Mouse (Mus musculus) adrenal gland, adult 8-10 months (tissue): ENCODE data around the gene Perm1. TPM values are rescaled to one million over a fixed set of nuclear protein-coding genes. Genes with fewer than 3 reads are reported as not detected.
A peak's percentile ranks its signal among the peaks of the same experiment; 100 is the strongest.

Experiments used
- DNase-seq: peaks from one replicate; pipeline ENCODE4 v3.0.0; 2022
- total RNA-seq, 4 experiments: library from RNA; stranded (reverse); gene quantifications; 2 replicates each; pipeline ENCODE4 v1.2.4; 2022

The Perm1 gene
- total RNA-seq, 4 experiments from 2014 or later: 3.1 to 7.0 (median 5.3) TPM

DNA sequence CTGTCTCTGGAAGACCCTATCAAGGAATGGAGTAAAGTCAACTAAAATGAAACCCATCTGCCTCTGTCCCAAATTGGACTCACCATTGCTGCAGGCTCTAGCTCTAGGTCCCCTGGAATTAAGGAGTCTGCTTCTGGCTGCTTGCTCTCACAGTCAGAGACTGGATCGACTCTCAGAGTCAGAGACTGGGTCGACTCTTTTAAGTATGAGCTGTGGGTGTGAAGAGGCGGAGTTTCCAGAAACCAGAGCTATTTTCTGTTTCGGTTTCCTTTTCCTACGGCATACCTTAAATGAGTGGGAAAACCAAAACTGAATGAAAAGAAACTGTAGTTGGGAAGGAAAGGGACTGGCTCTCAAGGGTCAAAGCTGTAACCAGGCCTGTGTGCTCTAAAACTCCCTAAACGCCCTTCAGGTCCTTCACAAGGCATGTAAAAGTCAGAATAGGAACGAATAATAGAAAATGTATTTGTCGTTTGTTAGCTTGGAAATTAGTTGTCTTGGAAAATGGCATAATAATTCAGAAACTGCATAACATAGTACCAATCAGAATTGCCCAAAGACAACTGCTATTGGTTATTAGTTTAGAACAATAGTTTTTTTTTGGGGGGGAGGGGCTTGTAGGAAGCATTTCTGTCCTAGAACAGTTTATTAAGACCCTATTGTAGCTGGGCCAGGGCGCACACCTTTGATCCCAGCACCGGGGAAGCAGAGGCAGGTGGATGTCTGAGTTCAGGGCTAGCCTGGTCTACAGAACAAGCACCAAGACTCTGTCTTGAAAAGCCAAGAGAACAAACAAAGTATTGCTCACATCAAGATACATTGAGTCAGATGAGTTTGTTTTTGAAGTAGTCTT, 14.8 kb upstream of the Perm1 start, which contains the start of gene Isg15:
TSS of gene Isg15 (minus strand) at position 196 of the 853 bp plus-strand sequence.
- no peak for DNase-seq

DNA sequence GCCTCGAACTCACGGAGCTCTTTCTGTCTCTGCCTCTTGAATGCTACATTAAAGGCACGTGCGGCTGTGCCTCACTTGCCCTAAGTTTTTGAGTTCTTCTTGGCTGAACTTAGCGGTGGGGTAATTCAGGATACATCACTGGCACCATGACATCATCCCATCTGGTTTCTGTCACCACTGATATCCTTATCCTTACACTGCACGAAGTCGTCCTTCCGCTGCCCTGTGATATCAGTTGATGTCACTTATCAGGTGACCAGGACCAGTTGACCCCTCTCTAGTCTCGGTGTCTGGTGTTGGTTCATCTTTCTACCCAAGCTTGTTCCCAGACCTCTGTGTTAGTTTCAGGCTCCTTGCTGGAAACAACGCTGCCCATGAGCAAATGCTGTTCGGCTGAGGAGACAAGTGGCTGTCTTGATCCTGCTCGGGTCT, 13.2 kb upstream of the Perm1 start:
- no peak for DNase-seq

GRCm38 (mm10) chr4:156203001-156203412, 12.7 kb upstream of the Perm1 start, which contains the start of gene AW011738:
TSS of gene AW011738 (plus strand) at chr4:156203304.
- DNase-seq: peak; percentile 66

- DNase-seq: no peak
Observed at GRCm38 (mm10) chr4:156203413-156204131, 12.1 kb upstream of the Perm1 start.

DNA sequence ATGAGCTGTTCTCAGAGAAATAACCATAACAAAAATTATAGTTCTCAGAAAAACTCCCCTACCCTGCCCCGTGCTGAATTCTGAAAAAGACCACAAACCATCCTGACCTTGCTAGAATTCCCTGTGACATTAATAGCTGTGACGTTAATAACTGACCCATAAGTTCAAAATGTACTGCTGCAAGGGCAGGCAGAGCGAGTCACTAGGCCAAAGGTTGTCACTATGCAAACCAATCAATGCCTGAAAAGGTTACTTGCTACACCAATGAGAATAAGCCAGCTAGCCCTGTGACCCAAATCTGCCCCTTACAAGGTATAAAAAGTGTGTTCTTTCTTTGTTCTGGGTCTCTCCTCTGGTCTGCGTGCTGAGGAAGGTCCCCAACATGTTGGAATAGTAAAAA, 6.8 kb upstream of the Perm1 start:
- no peak for DNase-seq

GRCm38 (mm10) chr4:156209963-156210635, 5.6 kb upstream of the Perm1 start:
- DNase-seq: no peak

DNA sequence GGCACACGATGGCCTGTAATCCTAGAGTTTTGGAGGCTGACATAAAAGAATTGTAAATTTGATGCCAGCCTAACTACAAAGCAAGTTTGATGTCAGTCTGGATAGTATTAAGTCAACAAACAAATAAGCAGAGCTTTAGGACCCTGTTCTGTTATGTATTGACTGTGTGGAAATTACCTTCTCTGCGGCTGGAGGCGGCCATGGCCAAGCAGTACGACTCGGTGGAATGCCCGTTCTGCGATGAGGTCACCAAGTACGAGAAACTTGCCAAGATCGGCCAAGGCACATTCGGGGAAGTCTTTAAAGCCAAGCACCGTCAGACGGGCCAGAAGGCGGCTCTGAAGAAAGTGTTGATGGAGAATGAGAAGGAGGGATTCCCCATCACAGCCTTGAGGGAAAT, 2.5 kb upstream of the Perm1 start:
- no peak for DNase-seq

GRCm38 (mm10) chr4:156216196-156216595, 528 bp downstream of the Perm1 start:
- DNase-seq: no peak

GRCm38 (mm10) chr4:156217022-156217669, 1.5 kb downstream of the Perm1 start:
- no peak for DNase-seq

DNA sequence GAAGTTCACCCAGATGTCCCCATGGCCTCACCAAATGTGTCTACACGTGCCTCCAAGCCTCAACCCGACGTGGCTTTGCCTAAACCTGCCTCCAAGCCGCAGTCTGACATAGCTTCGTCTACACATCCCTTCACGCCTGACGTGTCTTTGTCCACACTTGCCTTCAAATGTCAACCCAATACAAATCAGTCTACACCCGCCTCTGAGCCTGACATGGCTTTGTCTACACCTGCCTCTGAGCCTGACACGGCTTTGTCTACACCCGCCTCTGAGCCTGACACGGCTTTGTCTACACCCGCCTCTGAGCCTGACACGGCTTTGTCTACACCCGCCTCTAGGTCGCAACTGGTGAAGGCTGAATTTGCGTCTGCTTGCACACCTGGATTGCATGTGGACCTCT, 2.2 kb downstream of the Perm1 start:
- DNase-seq: no peak

DNA sequence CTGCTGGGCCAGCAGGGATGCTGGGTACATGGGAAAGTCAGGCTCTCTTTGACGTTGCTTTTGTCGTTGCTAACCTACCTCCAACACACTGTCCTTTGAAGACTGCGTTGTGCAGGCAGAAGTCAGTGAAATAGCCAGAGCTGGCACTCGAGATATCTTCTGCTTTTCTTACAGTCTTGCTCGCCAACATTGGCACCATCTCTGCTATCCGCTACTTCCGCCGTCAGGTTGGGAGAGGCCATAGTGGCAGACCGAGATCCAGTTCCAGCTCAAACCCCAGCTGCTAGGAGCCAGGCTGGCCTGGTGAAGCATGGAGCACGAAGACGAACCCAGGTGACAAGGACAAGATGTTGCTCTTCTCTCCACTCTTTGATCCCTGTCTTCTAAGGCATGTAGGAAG, 4.3 kb downstream of the Perm1 start:
- DNase-seq: no peak

- no peak for DNase-seq
Observed at GRCm38 (mm10) chr4:156224276-156224675, 8.6 kb downstream of the Perm1 start.

GRCm38 (mm10) chr4:156227752-156228392, 12.2 kb downstream of the Perm1 start:
- no peak for DNase-seq

- DNase-seq: no peak
Observed at GRCm38 (mm10) chr4:156228393-156229024, 12.8 kb downstream of the Perm1 start.

- no peak for DNase-seq
Observed at GRCm38 (mm10) chr4:156234021-156234501, 18.4 kb downstream of the Perm1 start.

- peak; percentile 49 for DNase-seq
Observed at GRCm38 (mm10) chr4:156234701-156235213, 19.1 kb downstream of the Perm1 start, which contains the start of gene Plekhn1. TSS of gene Plekhn1 (minus strand) at chr4:156234857.

GRCm38 (mm10) chr4:156235360-156235770, 19.7 kb downstream of the Perm1 start:
- no peak for DNase-seq

GRCm38 (mm10) chr4:156235808-156236533, 20.3 kb downstream of the Perm1 start, which contains the start of gene Noc2l:
TSS of gene Noc2l (plus strand) at chr4:156236010.
- DNase-seq: peak; percentile 85

DNA sequence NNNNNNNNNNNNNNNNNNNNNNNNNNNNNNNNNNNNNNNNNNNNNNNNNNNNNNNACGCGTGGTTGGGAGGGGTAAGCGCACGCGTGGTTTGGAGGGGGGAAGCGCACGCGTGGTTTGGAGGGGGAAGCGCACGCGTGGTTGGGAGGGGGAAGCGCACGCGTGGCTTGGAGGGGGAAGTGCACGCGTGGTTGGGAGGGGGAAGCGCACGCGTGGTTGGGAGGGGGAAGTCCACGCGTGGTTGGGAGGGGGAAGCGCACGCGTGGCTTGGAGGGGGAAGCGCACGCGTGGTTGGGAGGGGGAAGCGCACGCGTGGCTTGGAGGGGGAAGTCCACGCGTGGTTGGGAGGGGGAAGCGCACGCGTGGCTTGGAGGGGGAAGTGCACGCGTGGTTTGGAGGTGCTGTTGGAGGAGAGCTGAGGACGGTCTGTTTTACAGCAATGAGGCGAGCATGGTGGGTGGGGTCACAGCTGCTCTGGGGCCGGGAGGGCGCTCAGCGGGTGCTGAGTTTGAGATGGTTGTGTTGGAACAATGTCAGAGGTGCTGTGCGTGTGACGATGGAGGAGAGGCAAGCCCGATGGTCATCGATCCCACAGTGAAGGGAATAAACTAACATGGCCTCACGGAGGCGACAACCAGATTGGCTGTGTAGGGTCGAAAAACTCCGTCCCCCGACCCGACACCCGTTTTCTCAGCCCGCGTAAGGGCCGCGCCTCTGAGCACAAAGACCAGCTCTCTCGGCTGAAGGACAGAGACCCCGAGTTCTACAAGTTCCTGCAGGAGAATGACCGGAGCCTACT, 21.2 kb downstream of the Perm1 start:
- no peak for DNase-seq
